Mouse (Mus musculus): ENCODE measurements at regions not wholly inside any gene's neighbourhood (a gene's known extent, or its start where the extent isn't known, plus 50 kb on each side); places are given as distances from the start of the nearest gene placed in this dataset.
A peak's percentile ranks its signal among the peaks of the same experiment; 100 is the strongest.

DNA sequence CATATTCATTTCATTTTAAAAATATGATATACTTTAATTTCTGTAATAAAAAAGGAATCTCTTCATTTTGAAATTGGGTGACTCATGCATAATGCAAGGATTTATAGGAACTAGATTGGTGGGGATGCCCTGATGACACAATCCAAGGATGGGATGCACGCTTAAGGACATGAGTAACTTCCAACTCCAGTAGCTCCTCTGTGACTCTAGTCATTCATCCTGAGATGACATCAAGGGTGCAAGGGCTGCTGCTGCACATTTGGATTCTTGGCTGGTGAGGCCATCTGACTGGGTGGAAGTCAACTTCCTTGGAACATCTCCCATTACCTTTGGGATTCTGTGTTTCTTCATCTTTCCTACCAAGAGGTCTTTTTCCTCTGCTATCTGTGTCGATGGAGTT lies 114.4 kb upstream of the Ngf start:
- H3K9ac ChIP-seq: no peak overlapping the region
- no peaks in the 10 kb centered on the region for H3K4me1 ChIP-seq (replicated peaks)
- H3K9me3 ChIP-seq (replicated peaks): no peaks in the 10 kb centered on the region
- ATAC-seq (replicated peaks; ENCODE audit: insufficient number of reproducible peaks, insufficient read depth, low FRiP score, low read depth): no peak
- H3K4me2 ChIP-seq: no peak overlapping the region
- H3K4me3 ChIP-seq: no peak overlapping the region
- no peaks in the 10 kb centered on the region for H3K27me3 ChIP-seq
- 85% methylated on average over 2 of the region's 2 CpGs for WGBS
- H3K36me3 ChIP-seq: no peaks in the 10 kb centered on the region
- no peak overlapping the region for H3K27ac ChIP-seq

DNA sequence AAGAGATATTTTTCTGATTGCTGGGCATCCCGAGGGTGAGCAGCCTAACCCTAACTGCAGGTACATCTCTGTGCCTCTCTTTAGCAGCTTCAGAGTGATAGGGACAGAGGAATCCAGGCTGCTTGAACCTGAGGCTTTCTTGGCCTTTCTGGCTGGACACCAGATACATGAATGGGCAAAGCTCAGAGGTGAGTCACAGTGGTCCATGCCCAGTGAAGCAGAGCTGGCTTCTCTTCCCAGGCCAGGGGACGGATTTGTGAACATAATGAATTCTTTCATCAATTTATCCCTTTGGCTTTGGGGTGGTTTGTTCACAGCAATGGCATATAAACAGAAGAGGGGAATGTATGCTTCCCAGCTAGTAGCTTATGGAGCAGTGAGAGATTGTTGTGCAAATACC lies 114.9 kb upstream of the Ngf start:
- WGBS: 65% methylated on average over 2 of the region's 2 CpGs
- Histone ChIP-seq H3K9ac (no peak overlapping the region), H3K9me3 (replicated peaks) (no peaks in the 10 kb centered on the region), H3K4me2 (no peak overlapping the region), H3K27ac (no peak overlapping the region), H3K27me3 (no peaks in the 10 kb centered on the region), H3K36me3 (no peaks in the 10 kb centered on the region), H3K4me3 (no peak overlapping the region), H3K4me1 (replicated peaks) (no peaks in the 10 kb centered on the region)
- ATAC-seq (replicated peaks; ENCODE audit: insufficient number of reproducible peaks, insufficient read depth, low FRiP score, low read depth): no peak

DNA sequence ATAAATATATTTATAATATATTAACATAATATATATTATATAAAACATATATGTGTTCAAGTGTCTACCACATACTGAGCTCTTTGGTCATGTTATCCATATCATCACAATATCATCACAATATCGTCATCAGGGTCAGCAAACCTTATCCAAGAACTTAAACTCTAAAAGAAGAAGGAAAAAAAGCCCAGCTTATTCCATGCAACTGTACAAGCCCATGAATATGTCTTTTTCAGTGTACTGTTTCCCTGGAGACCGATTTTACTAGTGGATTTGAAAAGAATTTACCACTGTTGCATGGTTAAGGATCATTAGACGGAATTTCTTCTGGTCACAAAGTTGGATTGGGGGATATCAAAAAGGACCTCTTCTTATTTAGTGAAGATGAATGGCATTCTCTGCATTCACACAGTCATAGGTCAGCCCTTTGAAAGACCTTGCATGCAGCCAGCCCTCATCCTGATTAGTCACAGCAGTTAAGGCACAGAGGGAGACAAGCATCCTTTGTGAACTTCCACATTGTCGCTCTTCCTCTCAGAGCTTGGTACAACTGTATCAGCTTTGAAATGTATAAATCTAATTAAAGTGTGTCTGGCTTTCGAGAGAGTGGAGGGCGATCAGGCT lies 116.3 kb upstream of the Ngf start:
- no peak for ATAC-seq (replicated peaks; ENCODE audit: insufficient number of reproducible peaks, insufficient read depth, low FRiP score, low read depth)
- WGBS: 78% methylated on average over 6 of the region's 6 CpGs

DNA sequence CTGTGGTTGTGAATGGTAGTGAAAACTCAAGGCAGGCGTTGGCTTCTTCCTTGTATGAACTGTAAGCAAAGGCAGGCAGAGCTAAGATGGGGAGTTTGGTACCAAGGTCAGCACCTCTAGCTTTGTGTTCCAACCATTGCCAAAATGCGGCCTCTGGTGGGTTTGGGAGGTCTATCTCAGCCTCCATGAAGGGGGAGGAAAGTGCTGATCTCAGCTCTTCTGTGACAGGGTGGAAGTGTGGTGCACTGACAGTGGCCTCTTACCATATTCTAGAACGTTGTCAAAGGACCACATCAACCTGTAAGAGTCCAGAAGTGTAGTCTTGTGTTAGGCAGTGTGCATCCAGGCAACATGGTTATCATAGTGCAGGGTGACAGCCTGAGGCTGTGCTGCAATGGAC lies 123.6 kb upstream of the Ngf start:
- 82% methylated on average over 3 of the region's 3 CpGs for WGBS
- H3K9me3 ChIP-seq (replicated peaks): no peaks in the 10 kb centered on the region
- H3K27ac ChIP-seq: no peak overlapping the region
- peaks cover 5% of the 10 kb centered on the region; the same call in 1 of the 2 replicates for H3K4me1 ChIP-seq (replicated peaks)
- no peak for ATAC-seq (replicated peaks; ENCODE audit: insufficient number of reproducible peaks, insufficient read depth, low FRiP score, low read depth)
- no peak overlapping the region for H3K9ac ChIP-seq
- H3K4me3 ChIP-seq: no peak overlapping the region
- H3K36me3 ChIP-seq: no peaks in the 10 kb centered on the region
- no peak overlapping the region for H3K4me2 ChIP-seq
- H3K27me3 ChIP-seq: no peaks in the 10 kb centered on the region

More for the DNA sequence above, 116.3 kb upstream of the Ngf start:
- no peaks in the 10 kb centered on the region for H3K9me3 ChIP-seq (replicated peaks)
- H3K9ac ChIP-seq: no peak overlapping the region
- H3K4me2 ChIP-seq: no peak overlapping the region
- no peaks in the 10 kb centered on the region for H3K27me3 ChIP-seq
- no peaks in the 10 kb centered on the region for H3K36me3 ChIP-seq
- H3K4me1 ChIP-seq (replicated peaks): peaks cover 5% of the 10 kb centered on the region; the same call in 1 of the 2 replicates
- H3K27ac ChIP-seq: no peak overlapping the region
- no peak overlapping the region for H3K4me3 ChIP-seq

DNA sequence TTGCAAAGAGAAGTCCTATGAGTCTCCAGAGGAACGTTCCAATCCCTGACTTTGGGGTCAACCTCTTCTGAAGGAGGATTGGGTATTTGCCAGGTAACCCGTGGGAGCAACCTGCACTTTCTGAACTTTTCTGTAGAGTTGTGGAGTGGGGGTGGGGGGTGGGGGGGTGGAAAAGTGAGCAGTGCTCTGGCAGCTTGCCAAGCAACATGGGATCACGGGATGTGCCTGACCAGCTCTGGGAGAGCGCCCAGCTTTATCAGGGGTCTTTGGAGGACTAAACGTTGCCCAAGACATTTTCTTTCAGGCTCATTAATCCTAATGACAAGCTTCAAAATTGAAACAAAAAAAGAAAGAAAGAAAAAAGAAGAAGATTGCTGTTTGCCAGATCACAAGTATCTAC lies 124.4 kb upstream of the Ngf start:
- WGBS: 40% methylated on average over 5 of the region's 5 CpGs
- Histone ChIP-seq H3K9me3 (replicated peaks) (no peaks in the 10 kb centered on the region), H3K36me3 (no peaks in the 10 kb centered on the region), H3K4me3 (no peak overlapping the region), H3K4me1 (replicated peaks) (peaks cover 5% of the 10 kb centered on the region; the same call in 1 of the 2 replicates), H3K27me3 (no peaks in the 10 kb centered on the region), H3K9ac (no peak overlapping the region), H3K4me2 (no peak overlapping the region), H3K27ac (no peak overlapping the region)
- no peak for ATAC-seq (replicated peaks; ENCODE audit: insufficient number of reproducible peaks, insufficient read depth, low FRiP score, low read depth)

DNA sequence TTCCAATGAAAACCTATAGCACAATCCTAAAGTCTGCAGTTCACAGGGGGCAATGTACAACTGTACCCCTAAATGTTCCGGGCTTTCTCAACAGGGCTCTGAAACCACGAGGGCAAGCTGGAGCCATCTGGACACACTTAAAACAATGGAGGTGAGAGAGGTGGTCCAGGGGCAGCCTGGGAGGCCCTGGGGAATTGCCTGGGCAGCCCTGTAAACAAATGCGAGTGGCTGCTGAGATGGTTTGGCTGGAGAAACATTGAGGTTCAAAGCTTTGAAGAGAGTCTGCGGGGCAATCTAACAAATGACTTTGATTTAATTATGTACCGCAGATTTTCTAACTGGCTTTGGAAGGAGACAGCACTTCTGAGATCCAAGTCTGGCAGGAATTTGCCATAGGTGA lies 129.0 kb upstream of the Ngf start:
- H3K9me3 ChIP-seq (replicated peaks): no peaks in the 10 kb centered on the region
- H3K4me3 ChIP-seq: no peak overlapping the region
- H3K4me2 ChIP-seq: no peak overlapping the region
- H3K4me1 ChIP-seq (replicated peaks): no peaks in the 10 kb centered on the region
- H3K27ac ChIP-seq: no peak overlapping the region
- no peak overlapping the region for H3K9ac ChIP-seq
- 54% methylated on average over 5 of the region's 5 CpGs for WGBS
- H3K36me3 ChIP-seq: no peaks in the 10 kb centered on the region
- no peaks in the 10 kb centered on the region for H3K27me3 ChIP-seq
- ATAC-seq (replicated peaks; ENCODE audit: insufficient number of reproducible peaks, insufficient read depth, low FRiP score, low read depth): no peak

DNA sequence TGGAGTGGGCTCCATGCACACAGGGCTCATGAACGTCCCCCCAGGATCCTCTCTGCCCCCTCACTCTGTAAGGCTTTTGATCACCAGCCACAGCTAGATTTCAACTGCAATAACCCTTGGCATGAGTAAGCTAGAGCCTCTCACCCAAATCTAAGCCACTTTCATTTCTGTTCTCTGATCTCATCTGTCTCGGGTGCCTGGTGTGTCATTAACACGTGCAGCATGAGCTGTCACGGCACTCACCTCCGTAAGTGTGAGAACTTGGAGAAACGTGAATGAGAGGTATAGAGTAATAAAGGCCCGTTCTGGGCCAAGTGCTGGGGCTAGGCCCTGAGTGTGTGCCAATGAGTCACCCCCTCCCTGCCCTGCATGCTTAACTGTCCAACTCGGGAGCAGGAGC lies 131.8 kb upstream of the Ngf start:
- no peaks in the 10 kb centered on the region for H3K4me1 ChIP-seq (replicated peaks)
- H3K9ac ChIP-seq: no peak overlapping the region
- no peaks in the 10 kb centered on the region for H3K9me3 ChIP-seq (replicated peaks)
- no peak overlapping the region for H3K4me2 ChIP-seq
- 49% methylated on average over 8 of the region's 8 CpGs for WGBS
- H3K27ac ChIP-seq: no peak overlapping the region
- H3K27me3 ChIP-seq: no peaks in the 10 kb centered on the region; the same call in 1 of the 2 replicates
- no peaks in the 10 kb centered on the region for H3K36me3 ChIP-seq
- ATAC-seq (replicated peaks; ENCODE audit: insufficient number of reproducible peaks, insufficient read depth, low FRiP score, low read depth): no peak
- no peak overlapping the region for H3K4me3 ChIP-seq

DNA sequence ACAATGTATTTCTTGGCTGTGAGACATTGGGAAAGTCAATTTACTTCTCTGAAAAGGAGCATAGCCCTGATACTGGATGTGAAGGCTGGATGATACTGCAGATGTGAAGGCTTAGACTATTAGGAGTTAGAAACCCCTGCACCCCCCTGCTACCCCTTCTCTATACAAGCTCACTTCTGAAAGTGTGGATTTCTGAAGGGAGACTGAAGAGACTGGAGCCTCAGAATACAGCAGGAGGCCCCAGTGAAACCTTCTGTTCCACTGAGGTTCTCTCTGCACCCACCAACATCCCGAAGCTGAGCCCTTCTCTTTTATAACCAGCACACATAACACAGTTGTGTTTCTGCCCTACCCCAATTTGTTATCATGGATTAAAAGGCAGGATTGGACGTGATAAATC lies 131.7 kb upstream of the Vangl1 start:
- no peak overlapping the region for H3K4me2 ChIP-seq
- H3K27ac ChIP-seq: no peak overlapping the region
- no peaks in the 10 kb centered on the region for H3K9me3 ChIP-seq (replicated peaks)
- H3K36me3 ChIP-seq: no peaks in the 10 kb centered on the region
- WGBS: 81% methylated on average over 2 of the region's 2 CpGs
- no peak overlapping the region for H3K4me3 ChIP-seq
- no peak for ATAC-seq (replicated peaks; ENCODE audit: insufficient number of reproducible peaks, insufficient read depth, low FRiP score, low read depth)
- H3K9ac ChIP-seq: no peak overlapping the region
- H3K27me3 ChIP-seq: no peaks in the 10 kb centered on the region; the same call in 1 of the 2 replicates
- peaks cover 6% of the 10 kb centered on the region; the same call in 1 of the 2 replicates for H3K4me1 ChIP-seq (replicated peaks)

DNA sequence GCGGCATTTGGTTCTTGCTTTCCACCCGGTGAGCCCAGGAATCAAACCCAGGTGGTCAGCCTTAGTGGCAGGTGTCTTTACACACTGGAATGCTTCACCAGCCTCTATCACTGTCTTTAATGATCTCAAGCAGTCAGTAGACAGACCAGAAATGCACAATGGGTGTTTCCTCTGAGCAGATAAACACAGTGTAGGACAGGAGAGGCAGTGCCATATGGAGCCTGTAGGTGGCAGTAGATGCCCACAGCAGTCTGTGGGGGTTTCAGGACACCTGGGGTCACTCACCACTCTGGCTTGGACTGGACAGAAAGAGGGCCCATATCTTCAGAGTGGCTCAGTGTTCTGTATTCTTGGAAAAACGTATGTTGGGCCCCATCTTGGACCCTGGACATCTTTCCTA lies 130.7 kb upstream of the Vangl1 start:
- Histone ChIP-seq H3K9ac (no peak overlapping the region), H3K27ac (no peak overlapping the region), H3K4me1 (replicated peaks) (peaks cover 6% of the 10 kb centered on the region; the same call in 1 of the 2 replicates), H3K4me3 (no peak overlapping the region), H3K36me3 (no peaks in the 10 kb centered on the region), H3K4me2 (no peak overlapping the region), H3K27me3 (no peaks in the 10 kb centered on the region; the same call in 1 of the 2 replicates), H3K9me3 (replicated peaks) (no peaks in the 10 kb centered on the region)
- 0 out of 2 replicates have a peak, but pooled peaks have one; percentile 19 for ATAC-seq (replicated peaks; ENCODE audit: insufficient number of reproducible peaks, insufficient read depth, low FRiP score, low read depth)
- 65% methylated on average over 3 of the region's 3 CpGs for WGBS

DNA sequence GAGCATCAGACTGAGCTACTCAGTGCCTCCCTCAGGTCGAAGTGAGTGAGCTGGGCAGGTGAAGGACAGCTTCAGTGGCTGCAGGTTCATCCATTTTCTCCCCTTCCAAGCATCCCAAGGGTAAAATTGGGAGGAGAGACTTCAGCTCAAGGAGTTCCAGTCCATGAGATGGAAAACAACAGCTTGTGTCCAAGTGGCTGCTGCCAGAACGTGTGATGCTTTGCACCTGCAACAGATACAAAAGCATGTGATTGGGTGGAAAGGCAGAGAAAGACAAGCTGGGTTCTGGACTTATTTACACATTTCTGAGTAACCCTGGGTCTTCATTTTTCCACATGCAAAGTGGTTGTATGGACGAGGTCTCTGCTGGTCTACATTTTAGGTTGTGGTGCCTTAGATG lies 127.7 kb upstream of the Vangl1 start:
- ATAC-seq (replicated peaks; ENCODE audit: insufficient number of reproducible peaks, insufficient read depth, low FRiP score, low read depth): no peak
- H3K9ac ChIP-seq: no peak overlapping the region
- H3K27ac ChIP-seq: no peak overlapping the region
- H3K27me3 ChIP-seq: no peaks in the 10 kb centered on the region; the same call in 1 of the 2 replicates
- no peak overlapping the region for H3K4me3 ChIP-seq
- peaks cover 6% of the 10 kb centered on the region; the same call in 1 of the 2 replicates for H3K4me1 ChIP-seq (replicated peaks)
- H3K36me3 ChIP-seq: no peaks in the 10 kb centered on the region
- no peak overlapping the region for H3K4me2 ChIP-seq
- 67% methylated on average over 3 of the region's 3 CpGs for WGBS
- H3K9me3 ChIP-seq (replicated peaks): no peaks in the 10 kb centered on the region

DNA sequence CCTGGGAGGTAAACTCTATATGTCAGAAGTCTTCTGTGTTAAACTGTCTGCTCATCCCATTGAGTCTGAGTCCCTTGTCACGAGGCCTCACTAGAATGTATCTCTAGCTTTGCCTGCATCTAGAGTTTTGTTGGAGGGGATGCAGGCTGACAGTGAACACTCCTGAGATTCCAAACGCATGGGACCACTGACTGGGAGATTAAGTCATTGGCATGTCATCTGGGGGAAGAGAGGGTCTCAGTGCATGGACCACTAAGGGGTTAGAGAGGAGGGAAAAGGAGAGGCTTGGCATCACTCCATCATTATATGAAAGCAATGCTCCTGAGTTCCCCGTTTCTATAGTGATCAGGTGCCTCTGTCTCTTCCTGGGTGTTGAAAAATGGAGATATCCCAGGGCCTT lies 114.8 kb upstream of the Vangl1 start:
- no peak overlapping the region for H3K4me2 ChIP-seq
- H3K9ac ChIP-seq: no peak overlapping the region
- ATAC-seq (replicated peaks; ENCODE audit: insufficient number of reproducible peaks, insufficient read depth, low FRiP score, low read depth): no peak
- 67% methylated on average over 3 of the region's 3 CpGs for WGBS
- H3K4me3 ChIP-seq: no peak overlapping the region
- no peak overlapping the region for H3K27ac ChIP-seq
- no peaks in the 10 kb centered on the region for H3K27me3 ChIP-seq
- no peaks in the 10 kb centered on the region for H3K9me3 ChIP-seq (replicated peaks)
- no peaks in the 10 kb centered on the region for H3K36me3 ChIP-seq
- no peaks in the 10 kb centered on the region for H3K4me1 ChIP-seq (replicated peaks)

DNA sequence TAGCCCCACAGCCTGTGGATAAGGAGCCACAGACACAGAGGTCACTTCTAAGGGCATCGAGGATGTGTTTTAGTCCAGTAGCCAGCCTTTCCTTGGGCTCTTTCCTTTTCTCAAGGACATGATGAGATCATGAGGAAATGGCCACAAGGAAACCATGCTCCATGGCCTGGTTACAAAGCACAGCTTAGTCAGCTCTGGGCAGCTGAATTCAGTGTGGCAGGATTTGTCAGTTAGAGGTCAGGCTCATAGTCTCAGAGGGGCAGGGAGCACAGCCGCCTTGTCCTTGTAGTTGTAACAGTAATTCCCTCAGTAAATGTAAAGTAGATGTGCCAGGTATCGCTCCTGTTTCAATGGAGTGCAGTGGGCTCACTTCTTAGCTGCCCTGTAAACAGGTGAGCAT lies 111.7 kb upstream of the Vangl1 start:
- no peaks in the 10 kb centered on the region for H3K27me3 ChIP-seq
- H3K4me2 ChIP-seq: no peak overlapping the region
- H3K36me3 ChIP-seq: no peaks in the 10 kb centered on the region
- H3K9me3 ChIP-seq (replicated peaks): no peaks in the 10 kb centered on the region
- no peak overlapping the region for H3K4me3 ChIP-seq
- H3K4me1 ChIP-seq (replicated peaks): 0 out of 2 replicates have a peak, but pooled peaks cover 4% of the 10 kb centered on the region
- H3K27ac ChIP-seq: no peak overlapping the region
- 81% methylated on average over 3 of the region's 3 CpGs for WGBS
- no peak overlapping the region for H3K9ac ChIP-seq
- ATAC-seq (replicated peaks; ENCODE audit: insufficient number of reproducible peaks, insufficient read depth, low FRiP score, low read depth): no peak
